Mouse (Mus musculus): ENCODE data around the gene Ss18l1. TPM values are rescaled to one million over a fixed set of nuclear protein-coding genes. Genes with fewer than 3 reads are reported as not detected.

The Ss18l1 gene
- total RNA-seq, 2 experiments from 2014 or later: 42.2 to 43.7 TPM

DNA sequence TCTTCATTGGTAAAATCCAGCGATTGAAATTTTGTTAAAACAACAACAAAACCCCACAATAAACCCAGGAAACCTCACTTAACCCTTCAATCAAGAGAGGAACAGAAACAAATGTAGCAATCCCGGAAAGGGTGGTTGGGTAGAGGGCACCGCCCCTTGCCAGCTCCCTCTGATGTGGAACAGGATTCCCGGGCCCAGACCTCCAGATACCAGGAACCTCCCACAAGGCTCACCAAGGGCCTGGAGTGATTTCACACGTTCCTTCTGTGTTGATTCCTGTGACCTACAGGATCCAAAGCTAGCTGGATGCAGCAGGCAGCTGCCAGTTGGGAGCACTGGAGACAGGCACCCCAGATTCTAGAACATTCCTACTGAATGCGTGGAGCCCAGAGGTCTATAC, 1.9 kb upstream of the Ss18l1 start:
- no peak for DNase-seq

DNA sequence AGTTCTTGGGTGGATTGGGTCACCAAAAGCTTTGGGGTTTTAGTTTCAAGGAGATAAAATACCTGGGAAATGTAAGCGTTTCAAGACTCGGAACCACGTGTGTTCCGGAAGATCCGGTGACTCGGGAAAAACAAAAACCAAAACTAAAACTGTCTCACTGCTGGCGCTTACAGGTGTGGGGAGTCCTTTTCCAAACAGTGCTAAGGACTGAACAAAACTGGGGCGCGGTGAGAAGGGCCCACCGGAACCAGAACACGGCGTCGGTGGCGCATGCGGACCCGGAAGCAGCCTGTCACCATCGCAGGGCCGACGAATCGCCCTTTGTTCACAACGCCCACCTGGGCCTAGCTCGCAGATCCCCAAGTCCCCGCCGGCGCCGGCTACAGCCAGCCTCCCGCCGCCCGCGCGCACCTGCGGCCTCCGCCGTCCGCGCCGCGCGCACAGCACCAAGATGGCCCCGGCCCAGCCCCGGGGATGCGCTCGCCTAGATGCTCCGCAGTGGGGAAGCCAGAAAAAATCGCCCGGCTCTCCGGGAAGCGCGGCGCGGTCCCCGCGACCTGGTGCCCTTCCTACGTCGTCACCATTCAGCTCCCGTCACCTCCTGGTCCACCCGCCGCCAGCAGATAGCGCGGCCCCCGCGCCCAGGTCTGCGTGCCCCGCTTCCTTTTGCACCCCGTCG, 593 bp upstream of the Ss18l1 start:
- DNase-seq: peak in 1 of 2 experiments; percentile 37

DNA sequence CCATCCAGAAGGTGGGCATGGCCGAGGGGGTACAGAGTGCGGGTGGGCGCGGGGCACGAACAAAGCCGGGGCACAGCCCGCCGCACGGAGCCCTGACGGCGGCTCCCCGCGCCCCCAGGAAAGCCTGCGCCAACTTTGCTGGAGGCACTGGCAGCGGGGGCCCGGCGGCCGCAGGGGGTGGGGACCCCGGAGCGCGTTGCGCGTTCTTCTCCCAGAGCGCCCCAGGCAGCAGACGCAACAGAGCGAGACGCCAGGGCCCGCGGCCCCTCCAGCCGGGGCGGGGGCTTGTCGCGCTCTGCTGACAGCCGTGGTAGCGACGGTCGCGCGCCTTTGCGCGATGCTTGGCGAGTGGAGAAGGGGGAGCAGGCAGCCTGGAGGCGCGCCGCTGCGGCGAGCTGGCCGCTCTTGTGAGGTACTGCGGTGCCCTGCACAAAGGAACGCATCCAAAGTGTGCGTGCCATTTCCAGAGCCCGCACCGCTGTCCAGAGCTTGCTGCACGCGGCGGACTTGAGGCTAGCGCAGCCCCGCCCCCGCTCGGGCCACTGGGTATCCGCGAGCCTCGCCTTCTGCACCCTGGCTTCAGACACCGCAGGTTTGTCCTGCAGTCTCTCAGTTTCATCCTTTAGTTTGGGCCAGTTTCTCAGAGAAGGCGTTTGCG, 678 bp downstream of the Ss18l1 start:
- DNase-seq: peak; percentile 58 to 73

DNA sequence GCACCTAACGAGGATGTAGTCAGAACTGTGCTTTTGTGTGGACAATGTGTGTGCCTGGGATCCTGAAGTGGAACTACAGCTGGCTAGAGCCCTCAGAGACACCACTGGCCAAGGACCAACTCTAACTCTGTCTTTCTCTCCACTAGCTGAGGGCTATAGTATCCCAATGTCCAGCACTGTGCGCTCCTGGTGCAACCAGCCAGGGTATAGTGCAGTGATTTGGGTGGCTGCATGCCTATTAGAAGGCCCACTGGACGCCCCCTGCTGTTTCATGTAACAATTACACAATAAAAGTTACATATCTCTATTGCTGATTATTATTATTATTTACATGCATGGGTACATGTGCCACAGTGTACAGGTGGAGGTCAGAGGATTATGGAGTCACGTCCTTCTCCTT, 3.0 kb downstream of the Ss18l1 start:
- no peak for DNase-seq

DNA sequence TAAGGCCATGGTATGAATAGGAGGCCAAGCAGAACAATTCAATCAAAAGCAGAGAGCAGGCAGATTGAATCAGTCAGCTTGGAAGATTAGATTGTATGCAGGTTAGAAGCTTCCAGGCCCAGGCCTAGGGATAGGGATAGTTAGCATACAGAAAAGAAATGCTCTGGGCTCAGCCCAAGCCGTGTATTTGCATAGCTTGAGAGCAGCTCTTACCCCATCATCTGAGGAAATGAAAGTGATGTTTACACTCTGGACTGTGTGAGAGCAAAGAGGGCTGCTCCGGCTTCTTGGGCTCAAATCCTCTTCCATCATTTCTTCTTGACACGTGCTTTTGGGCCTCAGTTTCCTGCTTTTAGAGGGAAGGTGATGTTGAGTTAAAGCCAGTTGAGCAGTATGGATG, 5.3 kb downstream of the Ss18l1 start:
- DNase-seq: no peak

DNA sequence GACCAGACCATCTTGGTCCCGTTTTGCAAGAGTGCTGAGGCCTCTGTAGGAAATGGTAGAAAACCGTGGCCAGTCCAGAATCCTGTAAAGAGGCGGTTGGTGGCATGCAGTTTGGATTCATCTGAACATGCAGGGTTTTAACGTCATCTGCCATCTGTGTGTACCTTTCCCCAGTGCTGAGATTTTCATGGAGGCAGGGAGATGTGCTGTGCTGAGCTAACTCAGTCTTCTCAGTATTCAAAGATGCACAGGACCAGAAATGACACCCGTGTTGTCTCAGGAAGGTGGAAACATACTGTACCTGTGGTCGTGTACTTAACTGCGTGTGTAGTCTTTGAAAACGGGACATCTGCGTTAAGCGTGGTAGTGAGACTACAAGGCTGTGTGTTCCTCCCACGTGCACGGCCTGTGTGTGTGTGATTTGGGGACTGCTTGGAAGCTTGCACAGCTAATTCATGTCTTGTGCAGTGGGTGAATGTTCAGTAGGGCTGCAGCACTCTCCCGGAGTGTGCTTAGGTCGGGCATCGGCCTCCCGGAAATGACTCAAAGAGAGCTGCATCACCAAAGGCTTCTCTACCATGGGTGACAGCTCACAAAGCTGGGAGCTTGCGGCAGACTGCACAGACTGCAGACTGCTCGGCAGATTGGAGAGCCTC, 5.8 kb downstream of the Ss18l1 start:
- peak; percentile 61 to 69 for DNase-seq

DNA sequence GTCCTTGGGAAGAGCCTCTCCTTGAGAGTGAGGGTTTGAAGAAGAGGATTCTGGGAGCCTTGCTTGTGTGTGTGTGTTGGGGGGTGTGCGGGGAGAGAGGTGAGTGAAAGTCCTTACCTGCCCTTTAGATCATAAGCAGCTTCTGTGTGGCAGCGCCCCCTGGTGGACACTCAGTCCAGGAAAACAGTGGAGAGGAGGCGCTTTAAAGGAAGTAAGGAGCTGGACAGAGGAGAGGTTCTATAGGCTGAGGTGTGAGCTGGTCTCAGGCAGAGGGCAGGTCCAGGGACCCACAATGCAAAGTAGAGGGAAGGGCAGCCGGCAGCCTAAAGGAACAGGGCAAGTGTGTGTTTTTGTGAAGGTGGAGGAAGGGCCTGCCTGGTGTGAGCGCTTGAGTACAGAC, 8.7 kb downstream of the Ss18l1 start:
- peak; percentile 69 to 72 for DNase-seq

DNA sequence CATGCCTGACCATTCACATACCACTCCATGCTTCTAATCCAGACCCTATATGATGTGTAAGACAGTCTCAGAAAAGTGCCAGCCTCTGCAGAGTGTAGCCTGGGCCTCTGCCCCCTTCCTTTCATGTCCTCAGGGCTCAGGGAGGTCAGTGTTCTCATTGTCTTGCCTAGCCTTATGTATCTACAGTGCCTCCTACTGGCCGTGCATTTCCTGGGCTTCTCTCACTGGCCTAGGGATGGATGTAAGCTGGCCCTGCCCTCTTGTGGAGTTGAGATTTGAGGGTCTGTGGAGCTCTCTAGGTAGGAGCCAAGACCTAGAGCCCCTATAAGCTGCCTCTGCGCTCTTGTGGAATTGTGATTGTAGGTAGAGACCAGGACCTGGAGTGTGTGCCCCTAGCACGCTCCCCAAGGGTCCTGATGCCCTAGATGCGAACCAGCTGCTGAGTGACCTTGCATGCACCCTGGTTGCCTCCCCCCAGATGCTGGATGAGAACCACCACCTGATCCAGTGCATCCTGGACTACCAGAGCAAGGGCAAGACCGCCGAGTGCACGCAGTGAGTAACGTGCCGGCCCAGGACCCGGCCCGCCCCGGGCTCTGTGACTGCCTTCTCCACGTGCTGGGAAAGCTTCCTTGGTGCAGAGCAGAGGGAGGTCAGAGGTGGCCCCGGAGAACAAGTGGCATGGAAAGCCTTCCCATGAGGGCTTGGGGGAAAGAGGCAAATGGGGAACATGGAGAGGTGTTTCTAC, 9.9 kb downstream of the Ss18l1 start:
- no peak for DNase-seq

DNA sequence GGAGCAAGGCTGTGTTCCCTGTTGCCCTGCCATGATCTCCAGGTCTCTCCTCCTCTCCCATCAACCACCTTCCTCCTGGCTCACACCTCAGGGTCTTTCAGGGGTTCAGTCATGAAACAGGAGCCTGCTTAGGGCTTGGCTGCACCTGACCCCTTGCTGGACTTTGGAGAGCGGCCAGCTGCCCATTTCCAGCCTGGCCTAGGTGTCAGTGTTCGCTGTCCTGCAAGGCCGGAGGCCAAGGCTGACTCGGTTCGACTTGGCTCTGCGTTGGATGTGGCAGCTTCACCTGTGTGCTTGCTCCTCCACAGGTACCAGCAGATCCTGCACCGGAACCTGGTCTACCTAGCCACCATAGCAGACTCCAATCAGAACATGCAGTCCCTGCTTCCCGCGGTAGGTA, 10.7 kb downstream of the Ss18l1 start:
- no peak for DNase-seq

DNA sequence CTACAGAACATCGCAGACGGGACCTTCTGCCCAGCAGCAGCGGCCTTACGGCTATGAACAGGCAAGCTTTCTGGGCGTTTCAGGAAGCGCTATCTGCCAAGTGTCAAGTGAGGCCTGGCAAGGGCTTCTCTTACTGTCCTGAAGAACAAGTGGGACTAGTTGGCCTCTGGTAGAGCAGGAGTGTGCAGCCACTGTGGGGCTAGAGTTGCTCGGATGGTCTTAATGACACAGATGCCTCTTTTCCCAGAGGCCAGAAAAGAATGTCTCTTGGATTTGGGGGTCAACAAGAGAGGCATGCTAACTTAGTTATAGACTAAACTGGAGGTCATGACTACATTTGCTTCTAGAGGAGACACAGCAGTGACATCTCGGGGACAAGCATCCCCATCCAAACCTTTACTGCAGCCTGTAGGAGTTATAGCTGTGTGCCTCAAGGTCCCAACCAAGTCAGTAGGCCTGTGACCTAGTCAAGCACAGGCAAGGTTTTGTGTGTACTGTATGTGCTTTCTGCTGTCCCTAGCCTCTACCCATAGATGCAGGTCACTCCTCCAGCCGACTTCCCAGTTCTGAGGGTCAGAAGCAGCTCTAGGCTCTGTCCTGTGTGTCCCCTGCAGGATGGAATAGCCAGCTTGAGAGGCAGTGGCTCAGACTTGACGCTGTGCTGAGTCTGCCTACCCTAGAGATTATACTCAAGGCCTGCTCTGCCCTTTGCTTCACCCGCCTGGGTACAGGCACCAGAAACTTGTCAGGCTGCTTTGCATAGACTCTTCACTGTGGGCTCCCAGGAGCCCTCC, 21.2 kb downstream of the Ss18l1 start:
- DNase-seq: no peak

DNA sequence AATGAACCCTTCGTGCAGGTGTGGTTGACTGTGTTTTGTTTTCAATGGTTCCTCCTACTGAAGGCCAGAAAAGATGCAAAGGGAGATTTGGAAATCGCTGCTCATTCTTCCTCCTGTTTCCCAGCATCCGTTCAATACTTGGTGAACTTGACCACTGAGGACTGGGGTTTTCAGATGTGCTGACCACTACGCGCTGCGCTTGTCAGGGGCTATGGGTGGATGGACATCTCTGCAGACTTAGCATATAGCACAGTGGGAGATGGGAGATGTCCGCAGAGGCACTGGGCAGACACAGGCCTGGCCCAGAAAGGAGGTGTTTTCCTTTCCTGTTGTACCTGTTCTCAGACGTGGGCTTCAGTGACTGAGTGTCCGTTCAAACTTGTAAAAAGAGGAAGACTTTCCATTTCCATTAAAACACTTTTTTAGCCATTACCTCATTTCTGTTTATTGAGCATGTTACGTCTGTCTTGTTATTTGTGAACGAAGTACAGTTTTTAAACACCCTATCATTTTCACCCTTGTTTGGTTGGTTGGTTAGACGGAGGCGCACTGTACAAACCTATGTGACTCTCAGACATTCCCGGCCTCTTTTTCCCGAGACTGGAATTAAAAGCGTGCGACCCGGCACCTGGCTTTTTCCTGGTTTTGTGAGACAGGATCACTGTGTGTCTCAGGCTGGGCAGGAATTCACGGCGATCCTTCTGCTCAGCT, 27.6 kb downstream of the Ss18l1 start:
- no peak for DNase-seq

DNA sequence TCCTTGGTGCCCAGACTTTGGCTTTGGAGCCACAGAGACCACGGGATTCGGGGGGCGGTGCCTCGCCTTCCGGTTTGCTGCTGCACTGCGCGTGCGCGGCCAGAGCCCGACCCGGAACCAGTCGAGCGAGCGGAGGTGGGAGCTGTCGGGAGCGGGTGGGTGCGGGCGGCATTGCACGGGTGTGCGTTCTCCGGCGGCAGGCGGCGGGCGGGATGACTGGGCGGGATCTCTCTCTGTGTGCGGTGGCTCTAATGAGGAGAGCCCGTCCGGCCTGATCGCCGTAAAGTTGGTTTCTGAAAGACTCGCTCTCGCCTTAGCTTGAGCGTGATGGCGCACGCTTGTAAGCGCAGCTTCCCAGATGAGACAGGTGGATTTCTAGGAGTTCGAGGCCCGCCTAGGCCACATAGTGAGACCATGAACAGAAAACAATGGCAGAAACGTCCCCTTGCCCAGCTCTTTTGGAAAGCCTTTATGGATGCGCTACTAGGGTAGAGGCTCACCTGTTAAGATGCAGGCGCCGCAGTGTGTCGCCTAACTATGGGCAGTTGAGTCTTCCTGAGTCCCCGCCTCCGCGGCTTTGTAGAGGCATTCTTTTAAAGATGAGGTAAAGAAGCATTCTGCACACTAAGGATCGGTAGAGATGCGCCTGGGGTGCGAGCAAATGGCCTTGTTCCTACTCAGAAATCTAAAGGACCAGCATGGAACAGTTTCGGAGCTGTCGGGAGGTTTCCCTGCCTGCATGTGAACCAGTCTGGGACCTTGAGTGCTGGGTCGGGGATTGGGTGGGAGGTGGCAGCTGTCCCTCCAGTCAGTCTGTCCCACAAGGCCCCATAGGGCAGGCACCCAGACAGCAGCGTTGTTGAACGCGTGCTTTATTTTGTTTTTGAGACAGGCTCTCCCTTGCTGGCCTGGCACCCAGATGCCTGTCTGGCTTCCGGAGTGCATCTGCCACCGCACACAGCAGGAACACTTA, 28.5 kb downstream of the Ss18l1 start, which contains the start of gene Mtg2:
Mtg2 (plus strand) TSS at position 108 of the 973 bp plus-strand sequence.
- peak; percentile 95 to 96 for DNase-seq

DNA sequence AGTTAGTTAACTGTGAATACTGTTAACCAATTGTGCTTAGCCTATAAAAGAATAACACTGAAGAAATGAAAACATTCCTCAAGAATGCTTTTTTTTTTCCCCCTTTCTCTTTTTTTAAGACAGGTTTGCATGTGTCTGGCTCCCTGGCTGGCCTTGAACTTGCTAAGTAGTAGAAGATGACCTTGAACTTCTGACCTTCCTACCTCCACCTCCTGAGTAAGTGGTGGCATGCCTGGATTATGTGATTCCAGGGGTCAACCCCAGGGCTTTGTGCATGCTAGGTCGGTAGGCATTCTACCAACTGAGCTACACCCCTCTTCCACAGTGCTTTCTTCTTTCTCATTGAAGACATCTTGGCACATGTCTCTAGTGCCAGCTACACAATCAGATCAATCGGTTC, 29.4 kb downstream of the Ss18l1 start:
- no peak for DNase-seq

DNA sequence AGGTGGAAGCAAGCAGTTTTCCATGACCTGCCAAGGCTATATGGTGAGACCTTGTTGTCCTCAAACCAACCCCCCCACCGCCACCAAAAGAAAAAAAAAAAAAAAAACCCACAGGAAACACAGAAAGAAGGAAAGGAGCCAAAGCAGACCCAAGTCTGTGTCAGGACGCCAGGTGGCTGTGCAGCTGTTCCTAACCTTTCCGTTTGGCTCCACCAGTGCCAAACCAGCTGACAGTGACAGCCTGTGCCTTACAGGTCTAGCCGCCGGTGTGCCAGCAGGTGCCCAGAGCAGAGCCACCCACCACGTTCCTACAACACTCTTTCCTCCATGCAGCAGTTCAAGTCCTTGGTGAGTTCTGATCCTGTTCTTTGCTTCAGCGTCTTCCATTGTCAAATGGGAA, 30.6 kb downstream of the Ss18l1 start:
- DNase-seq: no peak

DNA sequence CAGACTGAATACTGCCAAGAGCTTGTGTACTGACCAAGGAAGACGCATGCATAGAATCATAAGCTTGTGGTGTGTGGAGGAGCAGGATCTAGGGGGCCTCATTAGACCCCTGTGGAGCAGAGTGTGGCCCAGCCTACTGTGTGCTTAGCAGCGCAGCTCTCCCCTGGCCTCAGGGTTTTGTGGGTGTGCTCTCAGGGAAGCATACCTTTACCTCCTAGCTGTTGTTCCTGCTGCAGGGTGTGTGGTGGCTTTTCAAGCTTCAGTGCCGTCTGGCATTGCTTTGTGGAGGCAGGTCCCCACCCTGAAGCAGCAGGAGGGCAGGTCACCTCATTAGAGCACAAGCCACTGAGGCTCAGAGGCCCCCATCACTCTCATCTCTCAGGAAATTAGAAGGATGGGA, 35.3 kb downstream of the Ss18l1 start:
- DNase-seq: no peak

DNA sequence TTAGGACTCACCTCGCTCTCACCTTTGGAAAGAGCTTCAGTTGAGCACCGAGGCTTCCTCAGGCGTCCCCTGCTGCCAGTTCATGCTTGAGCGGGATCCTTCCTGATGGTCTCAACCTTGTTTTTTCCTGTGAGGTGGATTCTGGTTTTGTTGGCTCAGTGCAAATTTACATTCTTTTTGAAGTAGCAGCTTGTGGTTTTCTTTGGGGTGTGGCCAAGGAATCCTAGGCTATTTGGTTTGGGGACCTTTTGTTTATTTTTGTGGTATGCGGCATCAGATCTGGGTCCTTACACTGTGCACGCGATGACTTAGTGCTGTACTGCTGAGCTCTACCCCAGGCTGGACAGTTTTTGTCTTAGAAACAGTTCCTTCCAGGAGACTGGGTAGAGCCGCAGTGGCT, 38.4 kb downstream of the Ss18l1 start:
- no peak for DNase-seq

DNA sequence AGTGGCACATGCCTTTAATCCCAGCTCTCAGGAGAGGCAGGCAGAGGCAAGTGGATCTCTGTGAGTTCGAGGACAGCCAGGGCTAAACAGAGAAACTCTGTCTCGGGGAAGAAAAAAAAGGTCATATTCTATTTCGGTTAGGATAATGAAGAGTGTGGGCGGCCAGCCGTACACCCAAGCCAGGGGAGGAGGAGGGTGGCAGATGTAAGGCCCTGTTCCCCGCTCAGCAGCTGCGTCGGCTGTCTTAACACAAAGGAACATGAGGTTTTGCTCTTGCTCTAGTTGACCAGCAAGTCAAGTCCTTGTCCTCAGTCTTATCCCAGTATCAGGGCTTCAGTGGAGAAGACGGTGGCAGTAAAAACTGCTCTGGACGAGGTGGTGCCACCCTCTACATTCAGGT, 40.8 kb downstream of the Ss18l1 start:
- DNase-seq: no peak

DNA sequence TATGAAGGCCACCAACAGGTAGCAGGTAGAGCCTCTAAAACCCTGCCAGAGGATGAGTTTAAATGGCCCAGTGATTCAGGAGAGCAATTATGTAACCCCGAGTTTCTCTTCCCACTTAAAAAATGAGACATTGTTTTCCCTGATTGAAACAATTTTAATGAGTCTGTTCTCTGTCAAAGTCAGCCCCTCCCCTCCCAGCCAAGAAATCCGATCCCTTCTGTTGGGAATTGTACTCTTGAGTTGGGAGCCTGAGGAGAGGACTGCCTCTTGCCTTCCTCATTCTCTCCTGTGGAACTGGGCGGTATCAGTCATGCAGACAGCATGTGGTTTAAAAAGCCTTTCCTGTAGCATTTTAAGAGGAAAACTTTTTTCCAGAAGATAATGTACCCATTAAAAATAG, 42.3 kb downstream of the Ss18l1 start:
- no peak for DNase-seq

DNA sequence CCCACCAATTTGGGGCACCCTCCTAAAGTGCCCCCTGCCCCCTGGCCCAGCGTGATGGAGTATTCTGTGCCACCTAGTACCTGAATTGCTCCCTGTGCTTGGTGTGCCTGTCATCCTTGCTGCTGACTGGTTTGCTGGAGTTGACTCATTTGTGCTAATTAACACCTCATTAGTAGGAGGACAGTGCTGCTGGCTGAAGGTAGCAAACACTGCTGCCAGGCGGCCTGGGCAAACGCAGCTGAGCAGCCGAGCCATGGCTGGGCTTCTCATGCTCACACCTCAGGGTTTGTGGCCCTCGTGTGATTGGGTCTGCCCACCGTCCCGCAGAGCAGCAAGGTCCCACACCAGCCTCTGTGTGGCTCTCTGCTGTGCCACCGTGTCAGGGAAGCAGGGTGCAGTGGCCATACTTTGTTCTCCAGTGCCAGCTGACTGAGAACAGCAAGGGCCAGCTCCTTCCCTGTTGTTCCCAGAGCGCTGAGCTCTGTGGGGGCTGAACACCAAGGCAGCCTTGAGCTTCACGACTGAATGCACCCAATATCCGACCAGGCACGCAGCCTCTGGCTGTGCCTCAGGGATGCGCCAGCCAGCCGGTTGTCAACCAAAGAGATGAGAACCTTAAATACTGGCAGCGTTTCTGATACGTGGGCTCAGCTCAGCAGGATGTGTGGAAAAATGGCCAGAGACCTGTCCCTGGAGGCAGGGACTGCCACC, 43.8 kb downstream of the Ss18l1 start:
- no peak for DNase-seq

DNA sequence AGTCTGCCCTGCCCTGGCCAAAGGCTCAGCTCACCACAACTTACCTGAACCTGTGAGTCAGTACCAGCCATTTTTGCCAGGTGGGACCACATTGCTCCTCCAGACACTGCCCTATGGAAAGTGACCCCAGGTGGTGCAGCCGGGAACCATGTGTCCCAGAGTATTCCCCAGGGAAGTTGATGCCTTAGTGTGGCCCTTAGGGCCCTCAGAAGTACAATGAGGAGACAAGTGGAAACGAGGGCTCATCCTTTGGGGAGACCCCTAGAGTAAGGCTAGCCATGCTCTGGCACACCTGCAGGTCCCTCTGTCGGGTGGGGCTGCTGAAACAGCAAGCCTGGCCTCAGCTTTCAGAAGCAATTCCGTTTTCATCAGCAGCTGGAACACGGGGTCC, 44.3 kb downstream of the Ss18l1 start:
- no peak for DNase-seq

Measured in layer of hippocampus, postnatal 36 days (tissue).